Mouse (Mus musculus) testis, adult 2 months (tissue): ENCODE results near the gene Sytl1.

Experiments used
- CTCF ChIP-seq: fragments of 200-500 bp; IDR thresholded peaks from 2 replicates; pipeline ENCODE4 v1.5.1; 2012; ENCODE audit warnings: low read depth, mild to moderate bottlenecking, inconsistent platforms, low read length, moderate library complexity; ENCODE audit not compliant: control insufficient read depth, insufficient read depth, insufficient replicate concordance
- POLR2A ChIP-seq: fragments of 200-500 bp; IDR thresholded peaks from 2 replicates; pipeline ENCODE4 v1.6.1; 2012; ENCODE audit warnings: low read depth, mild to moderate bottlenecking, inconsistent platforms, low read length, moderate library complexity; ENCODE audit not compliant: control insufficient read depth

DNA sequence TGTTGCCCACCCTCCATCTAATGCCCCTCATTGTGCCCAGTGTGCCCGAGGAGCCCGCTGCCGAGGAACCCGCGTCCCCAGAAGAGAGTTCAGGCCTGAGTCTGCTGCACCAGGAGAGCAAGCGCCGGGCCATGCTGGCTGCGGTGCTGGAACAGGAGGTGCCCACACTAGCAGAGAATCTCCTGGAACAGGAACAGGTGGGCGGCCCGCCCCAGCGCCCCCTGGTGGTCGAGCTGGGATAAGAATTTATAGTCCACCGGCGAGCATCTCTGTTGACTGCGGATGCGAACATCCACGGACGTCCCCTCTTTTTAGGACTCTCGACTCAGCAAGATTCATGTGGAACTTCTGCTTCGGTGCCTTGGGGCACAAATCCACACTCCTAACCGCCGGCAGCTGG is 12.3 kb downstream of the Sytl1 start:
- no peak for TF ChIP-seq POLR2A
- TF ChIP-seq CTCF, result peak; percentile 84
